Comparison of ENCODE assay signal across 26 mouse cellular contexts in genomic region chr9:51538894-51539293, GRCm38 (mm10).
DNase-seq lines count a peak whose midpoint lies in the region; ATAC-seq and TF ChIP-seq lines count a peak whose summit lies in the region.
"Had no signal": no experiment of that assay in that cellular context is flagged by ENCODE, and none has a peak within 500 bp of the region (broad histone marks: within the 10 kb centered on the region; RNA-seq: fewer than 3 reads in every experiment).

No protein-coding gene starts in this region.

- POLR2A ChIA-PET in Patski (lab: Charles Lee) = no interaction called here

- peak; percentile 9 for DNase-seq in embryo, embryonic 10.5 days (ENCODE audit: low spot score)
- DNase-seq in embryo, embryonic 10 days (ENCODE audit: low spot score) = no peak
- DNase-seq in lung, postnatal 0 days (ENCODE audit: low spot score) = peak; percentile 15
- DNase-seq in lung, postnatal 14 days = no peak
- peak; percentile 44 for DNase-seq in Patski (ENCODE audit: low read depth, low spot score)
- DNase-seq in fibroblast of lung, adult 2 months (ENCODE audit: low read depth) = peak; percentile 59
- no peak for DNase-seq in cerebellum, postnatal 4 days (ENCODE audit: low spot score in 2 of 2)
- DNase-seq: cerebellum, adult 11 months; cerebellum, adult 9-11 months; kidney, adult 2 months; kidney, postnatal 4 days; liver; lung, adult 2 months; lung, postnatal 4 days; midbrain, embryonic 14.5 days; thymus, postnatal 4 days had no signal

- H3K4me1 ChIP-seq in lung, postnatal 0 days (ENCODE audit: insufficient read depth, low read depth, low read length) = no peaks in the 10 kb centered on the region
- H3K4me1 ChIP-seq: embryonic facial prominence, embryonic 10.5 days; embryonic facial prominence, embryonic 15.5 days; forebrain, embryonic 13.5 days; heart, embryonic 10.5 days; heart, embryonic 15.5 days; megakaryocyte, embryonic 14.5 days had no signal

- no peak for ATAC-seq in lung, postnatal 0 days
- no peak for ATAC-seq in Patski
- ATAC-seq: activated CD4-positive, CD25-positive, alpha-beta regulatory T cell, adult 4 months; CD4-positive, CD25-positive, alpha-beta regulatory T cell, adult 4 months; forebrain, embryonic 13.5 days; hindbrain, embryonic 16.5 days had no signal

- H3K27me3 ChIP-seq in lung, postnatal 0 days (replicated peaks; ENCODE audit: insufficient read depth, low read length) = no peaks in the 10 kb centered on the region
- H3K27me3 ChIP-seq in Patski = no peaks in the 10 kb centered on the region
- H3K27me3 ChIP-seq: embryonic facial prominence, embryonic 15.5 days; forebrain, embryonic 13.5 days; heart, embryonic 15.5 days; megakaryocyte, embryonic 14.5 days had no signal

- CTCF ChIA-PET in Patski (lab: Charles Lee) = no interaction called here

- TF ChIP-seq CTCF in lung, postnatal 0 days (IDR thresholded peaks at IDR 0.05) = no peak
- no peak for TF ChIP-seq CTCF in Patski (IDR thresholded peaks at IDR 0.05)

- H3K9ac ChIP-seq in lung, postnatal 0 days (replicated peaks; ENCODE audit: low read depth) = no peak overlapping the region
- H3K9ac ChIP-seq: embryonic facial prominence, embryonic 15.5 days; forebrain, embryonic 13.5 days; heart, embryonic 15.5 days; liver, embryonic 14.5 days had no signal

- H3K27ac ChIP-seq in lung, postnatal 0 days (ENCODE audit: low read length) = no peak overlapping the region
- H3K27ac ChIP-seq: embryonic facial prominence, embryonic 10.5 days; embryonic facial prominence, embryonic 15.5 days; forebrain, embryonic 13.5 days; heart, embryonic 10.5 days; heart, embryonic 15.5 days; liver, embryonic 14.5 days had no signal

- H3K9me3 ChIP-seq in lung, postnatal 0 days (ENCODE audit: low read length) = no peaks in the 10 kb centered on the region
- H3K9me3 ChIP-seq: embryonic facial prominence, embryonic 10.5 days; embryonic facial prominence, embryonic 15.5 days; forebrain, embryonic 13.5 days; heart, embryonic 10.5 days; heart, embryonic 15.5 days; megakaryocyte, embryonic 14.5 days had no signal

- no peak for TF ChIP-seq EP300 in lung, postnatal 0 days (IDR thresholded peaks at IDR 0.05)

- H3K36me3 ChIP-seq in lung, postnatal 0 days (ENCODE audit: insufficient read depth, low read length) = no peaks in the 10 kb centered on the region
- H3K36me3 ChIP-seq: embryonic facial prominence, embryonic 10.5 days; embryonic facial prominence, embryonic 15.5 days; heart, embryonic 10.5 days; heart, embryonic 15.5 days had no signal

- 46% methylated on average over 2 of the region's 2 CpGs for WGBS in lung, postnatal 0 days

- no peak overlapping the region for H3K4me2 ChIP-seq in lung, postnatal 0 days (replicated peaks; ENCODE audit: low read depth, low read length)
- H3K4me2 ChIP-seq: embryonic facial prominence, embryonic 15.5 days; forebrain, embryonic 13.5 days; heart, embryonic 15.5 days had no signal

- no peak overlapping the region for H3K4me3 ChIP-seq in lung, postnatal 0 days (ENCODE audit: low read depth, low read length)
- H3K4me3 ChIP-seq: embryonic facial prominence, embryonic 10.5 days; embryonic facial prominence, embryonic 15.5 days; forebrain, embryonic 13.5 days; heart, embryonic 10.5 days; heart, embryonic 15.5 days; megakaryocyte, embryonic 14.5 days had no signal

- in situ Hi-C loops in Patski (cut with MboI; ENCODE audit: low pct_unique_long_range_greater_than_20kb) = no loop called here

Comparison
In these comparisons a context has a peak if more than half of its experiments do, and no peak if none do; other contexts are left out.
1. DNase-seq: peak in embryo, embryonic 10.5 days (single experiment), lung, postnatal 0 days (single experiment), Patski (single experiment) and fibroblast of lung, adult 2 months (single experiment); none in embryo, embryonic 10 days (single experiment), lung, postnatal 14 days (single experiment) and cerebellum, postnatal 4 days (0 of 2).